Mouse (Mus musculus): ENCODE measurements around the gene Lsmem1.

Gene Lsmem1

GRCm38 (mm10) chr12:40199302-40199701 lies at the start of gene Lsmem1:
Lsmem1 (minus strand) TSS chr12:40199490.
- no peak for DNase-seq (ENCODE audit: low spot score)

DNA sequence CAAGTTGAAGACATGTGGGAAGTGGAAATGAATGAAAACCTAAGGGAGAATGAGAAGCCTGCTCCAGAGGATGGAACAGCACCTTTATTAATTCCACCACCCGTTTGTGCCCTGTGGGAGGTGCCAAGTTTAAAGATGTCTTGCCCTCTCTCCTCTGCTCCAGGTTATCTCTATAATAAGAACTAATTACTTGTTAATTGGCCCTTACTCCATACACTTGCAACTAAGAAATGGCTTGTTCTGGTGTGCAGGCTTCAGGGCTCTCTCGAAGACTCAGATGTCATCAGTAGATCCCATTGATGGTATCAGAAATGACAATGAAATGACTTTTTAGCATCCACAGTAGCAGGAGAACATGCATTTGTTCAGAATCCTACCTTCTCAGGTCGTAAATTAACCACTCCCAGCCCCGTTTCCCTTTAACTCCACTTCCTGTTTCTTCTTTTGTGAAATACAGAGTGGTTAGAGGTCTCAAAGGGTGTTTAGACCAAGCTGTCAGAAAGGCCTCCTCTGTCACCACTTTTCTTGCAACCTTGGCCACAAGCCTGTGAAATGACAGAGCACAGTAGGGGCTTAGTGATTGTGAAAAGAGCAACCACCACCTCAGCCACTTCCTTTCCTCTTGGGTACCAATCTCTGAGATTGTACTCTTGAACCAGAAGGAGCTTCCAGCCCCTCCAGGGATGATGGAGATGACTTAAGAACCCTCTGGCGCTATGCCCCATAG lies 49.3 kb upstream of the Lsmem1 start, which contains the start of gene Ifrd1:
Gene Ifrd1 (minus strand): TSS at position 51 of the 727 bp plus-strand sequence.
- DNase-seq (ENCODE audit: low spot score) = no peak

DNA sequence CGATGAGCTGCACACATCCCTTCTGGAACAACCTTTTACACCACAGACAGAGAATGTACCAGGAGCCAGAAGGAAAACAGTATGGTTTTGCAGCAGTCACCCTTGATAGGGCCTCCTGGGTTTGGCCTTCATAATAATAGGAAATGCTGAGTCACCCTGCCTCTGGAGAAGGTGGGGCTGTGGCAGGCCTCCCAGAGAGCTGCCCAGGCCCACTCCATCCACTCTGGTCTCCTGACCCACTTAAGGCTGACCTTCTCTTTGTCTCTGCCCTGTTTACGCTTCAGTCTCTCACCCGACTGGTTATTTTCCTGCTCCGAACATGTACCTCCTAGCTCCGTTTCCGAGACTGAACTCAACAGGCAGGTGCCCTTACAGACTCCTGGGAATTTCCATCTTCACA lies 48.7 kb upstream of the Lsmem1 start:
- DNase-seq (ENCODE audit: low spot score) = no peak

DNA sequence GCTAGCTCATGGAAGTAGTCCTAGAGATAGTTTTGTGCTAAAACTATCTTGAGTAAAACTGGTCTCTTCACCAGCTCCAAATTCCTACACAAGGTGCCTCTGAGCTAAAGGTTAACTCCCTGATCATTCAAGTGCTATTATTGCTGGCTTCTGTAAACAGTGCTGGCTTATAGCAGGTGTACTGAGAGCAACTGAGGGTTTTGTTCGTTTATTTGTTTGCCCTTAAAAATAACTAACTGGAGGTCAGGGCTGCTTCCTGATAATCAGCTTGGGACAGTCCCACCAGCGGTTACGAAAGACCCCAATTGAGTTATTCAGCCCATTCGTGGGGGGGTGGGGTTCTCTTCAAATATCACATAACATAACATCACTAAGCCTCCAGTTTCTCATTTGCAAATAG lies 48.1 kb upstream of the Lsmem1 start:
- no peak for DNase-seq (ENCODE audit: low spot score)

GRCm38 (mm10) chr12:40245434-40245970 lies 46.2 kb upstream of the Lsmem1 start:
- no peak for DNase-seq (ENCODE audit: low spot score)

- no peak for DNase-seq (ENCODE audit: low spot score)
Observed at GRCm38 (mm10) chr12:40244926-40245325, 45.6 kb upstream of the Lsmem1 start.

- no peak for DNase-seq (ENCODE audit: low spot score)
Observed at GRCm38 (mm10) chr12:40243821-40244221, 44.5 kb upstream of the Lsmem1 start.

DNA sequence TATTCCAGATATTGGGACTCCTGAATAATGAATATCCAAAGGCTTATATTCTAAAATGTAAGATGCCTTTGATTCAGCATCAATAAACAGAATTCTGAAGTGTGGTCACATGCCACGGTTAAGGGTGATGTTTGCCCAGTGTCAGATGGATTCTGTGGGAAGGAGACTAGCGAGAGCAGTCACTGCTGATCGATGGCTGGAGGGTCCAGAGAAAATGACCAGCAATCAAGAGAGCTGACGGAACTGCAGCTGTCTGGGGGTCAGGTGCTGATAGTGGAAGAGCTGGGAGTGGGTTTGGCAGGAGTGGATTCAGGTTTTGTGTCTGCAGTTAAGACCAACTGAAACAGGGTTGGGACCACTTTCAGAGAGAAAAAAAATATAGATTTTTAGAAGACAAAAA lies 44.0 kb upstream of the Lsmem1 start:
- DNase-seq (ENCODE audit: low spot score) = no peak

DNA sequence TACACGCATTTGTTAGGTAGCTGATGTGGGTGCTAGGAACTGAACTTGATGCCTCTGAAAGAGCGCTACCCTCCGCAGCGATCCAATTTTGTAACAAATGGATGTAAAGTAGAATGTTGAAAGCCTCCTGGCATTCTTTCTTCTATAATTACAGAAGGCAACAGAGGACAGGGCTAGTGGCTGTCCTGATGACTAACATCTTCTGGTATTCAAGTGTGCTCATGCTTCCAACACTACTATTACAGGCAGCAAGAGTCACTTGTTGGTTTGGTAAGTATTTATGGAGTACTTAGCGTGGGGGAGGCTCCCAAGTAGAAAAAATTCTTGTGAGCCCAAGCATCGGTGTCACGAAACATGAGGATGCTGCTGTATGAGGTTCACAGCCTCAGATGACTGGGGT lies 39.9 kb upstream of the Lsmem1 start:
- DNase-seq (ENCODE audit: low spot score) = no peak

DNA sequence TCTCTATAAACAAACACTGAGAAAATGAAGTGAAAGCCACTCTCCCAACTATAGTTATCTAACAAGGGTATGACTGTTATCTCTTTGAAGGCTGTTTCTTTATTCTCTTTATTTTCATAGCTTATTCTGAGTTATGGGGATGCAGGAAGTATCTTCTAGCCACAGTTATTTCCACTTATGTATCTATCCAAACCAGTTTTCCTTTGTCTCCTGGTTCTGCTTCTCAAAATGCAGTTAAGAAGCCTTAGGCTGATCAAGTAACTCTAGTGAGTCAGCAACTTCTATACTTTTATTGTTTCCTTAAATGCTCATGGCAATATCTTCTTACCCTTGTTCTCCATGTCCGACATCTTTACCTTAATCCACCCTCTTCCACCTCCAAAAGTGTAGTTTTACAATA lies 32.9 kb upstream of the Lsmem1 start:
- DNase-seq (ENCODE audit: low spot score) = no peak

GRCm38 (mm10) chr12:40231632-40232031 lies 32.3 kb upstream of the Lsmem1 start:
- DNase-seq (ENCODE audit: low spot score) = no peak

GRCm38 (mm10) chr12:40224171-40224880 lies 25.0 kb upstream of the Lsmem1 start:
- no peak for DNase-seq (ENCODE audit: low spot score)

GRCm38 (mm10) chr12:40223676-40224075 lies 24.4 kb upstream of the Lsmem1 start:
- no peak for DNase-seq (ENCODE audit: low spot score)

DNA sequence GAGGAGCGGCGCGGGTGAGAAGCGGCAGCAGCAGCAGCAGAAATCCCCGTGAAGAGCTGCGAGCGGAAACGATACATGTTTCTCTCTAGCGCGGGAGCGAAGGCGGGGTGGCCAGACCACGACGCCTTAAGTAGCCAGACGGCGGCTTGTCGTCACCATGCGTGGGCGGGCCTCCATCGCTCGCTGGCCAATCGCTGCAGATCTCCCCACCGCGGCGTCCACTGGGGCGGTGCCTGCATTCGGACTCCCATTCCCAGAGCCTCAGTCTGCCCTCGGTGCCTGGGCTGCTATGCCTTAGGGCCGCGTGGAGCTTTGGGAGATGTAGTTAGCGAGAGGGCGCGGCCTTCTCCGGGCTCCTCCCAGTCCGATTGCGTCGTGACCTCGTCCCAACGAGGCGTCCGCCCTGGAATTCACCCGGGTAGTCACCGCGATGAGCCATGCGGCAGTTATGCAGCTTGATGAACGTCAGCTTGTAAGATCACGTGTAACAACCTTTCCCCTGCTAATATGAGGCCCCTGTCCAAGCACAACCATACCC lies 23.9 kb upstream of the Lsmem1 start:
- peak; percentile 99 for DNase-seq (ENCODE audit: low spot score)

DNA sequence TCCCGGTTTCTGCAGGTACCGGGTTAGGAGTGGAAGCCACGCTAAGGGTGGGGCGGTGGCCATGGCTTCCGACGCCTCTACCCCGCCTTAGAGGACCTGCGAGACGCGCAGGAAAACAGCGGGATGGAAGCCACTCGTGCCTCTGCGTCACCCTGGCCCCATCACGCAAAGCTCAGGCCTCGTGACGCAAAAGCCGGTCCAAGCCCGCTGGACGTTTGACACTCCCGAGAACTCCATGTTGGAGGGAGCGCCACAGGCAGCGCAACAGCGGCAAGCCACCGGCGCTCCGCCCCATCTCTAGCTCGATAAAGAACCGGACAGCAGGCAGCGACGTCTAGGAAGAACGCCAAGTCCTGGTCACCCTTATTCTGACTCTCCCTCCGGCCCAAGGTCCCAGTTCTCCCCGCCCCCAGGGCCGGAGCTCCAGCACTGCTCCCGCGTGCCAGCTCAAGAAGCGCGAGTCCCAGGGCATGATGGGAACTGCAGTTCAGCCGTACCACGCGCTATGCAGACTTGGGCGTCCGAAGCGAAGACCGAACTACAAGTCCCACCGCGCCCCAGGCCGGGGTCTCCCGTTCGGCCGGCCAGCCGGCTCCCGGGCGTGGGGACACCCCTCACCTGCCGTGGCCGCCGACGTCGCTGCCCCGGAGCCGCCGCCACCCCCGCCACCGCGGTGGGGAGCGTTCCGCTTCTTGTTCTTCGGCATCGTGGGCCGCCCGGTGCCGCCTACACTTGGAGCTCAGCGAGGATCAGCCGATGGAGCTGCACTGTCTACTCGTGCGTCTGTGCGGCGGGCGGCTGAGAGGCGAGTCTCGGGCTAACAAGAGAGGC lies 23.2 kb upstream of the Lsmem1 start:
- peak; percentile 98 for DNase-seq (ENCODE audit: low spot score)

GRCm38 (mm10) chr12:40221611-40222010 lies 22.3 kb upstream of the Lsmem1 start:
- DNase-seq (ENCODE audit: low spot score) = no peak

DNA sequence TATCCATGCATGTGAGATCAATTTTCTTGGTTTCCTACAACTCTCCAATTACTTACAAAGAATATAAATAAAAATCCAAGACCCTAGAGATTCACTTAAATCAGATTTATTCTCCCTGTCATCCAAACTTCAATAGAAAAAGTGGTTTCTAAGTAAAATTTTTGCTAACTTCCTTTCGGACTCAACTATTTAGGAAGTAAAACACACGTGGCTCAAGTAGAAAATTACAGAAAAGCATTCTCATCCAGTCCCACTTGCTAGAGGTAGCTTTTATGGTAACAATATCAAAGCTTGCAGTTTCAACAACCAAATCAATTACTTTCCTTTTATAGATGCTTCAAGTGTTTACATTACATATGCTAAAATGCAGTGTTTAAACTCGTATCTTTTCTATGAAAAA lies 21.6 kb upstream of the Lsmem1 start:
- DNase-seq (ENCODE audit: low spot score) = no peak

- no peak for DNase-seq (ENCODE audit: low spot score)
Observed at GRCm38 (mm10) chr12:40220001-40220570, 20.8 kb upstream of the Lsmem1 start.

GRCm38 (mm10) chr12:40218430-40218945 lies 19.2 kb upstream of the Lsmem1 start:
- DNase-seq (ENCODE audit: low spot score) = no peak

DNA sequence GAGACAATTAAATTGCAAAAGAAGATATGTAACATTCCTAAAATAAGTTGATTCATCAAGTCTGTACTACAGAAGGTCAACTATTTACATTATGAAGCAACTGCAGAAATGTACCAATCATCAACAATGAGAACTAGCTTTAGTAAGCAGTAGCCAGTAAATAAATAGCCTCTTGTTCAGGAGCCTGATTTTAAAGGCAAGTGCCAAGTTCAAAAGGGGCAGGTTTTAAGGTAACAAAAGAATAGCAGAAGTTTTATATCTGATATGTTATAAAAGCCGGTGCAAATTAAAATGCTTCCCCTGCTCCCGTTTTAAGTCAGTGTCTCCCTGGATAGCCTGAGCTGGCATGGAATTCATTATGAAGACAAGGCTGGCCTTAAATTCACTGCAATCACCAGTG lies 18.5 kb upstream of the Lsmem1 start:
- no peak for DNase-seq (ENCODE audit: low spot score)

All from embryo, embryonic 10.5 days (tissue).